Comparison of ENCODE assay signal across 8 mouse cellular contexts in the genomic region with DNA sequence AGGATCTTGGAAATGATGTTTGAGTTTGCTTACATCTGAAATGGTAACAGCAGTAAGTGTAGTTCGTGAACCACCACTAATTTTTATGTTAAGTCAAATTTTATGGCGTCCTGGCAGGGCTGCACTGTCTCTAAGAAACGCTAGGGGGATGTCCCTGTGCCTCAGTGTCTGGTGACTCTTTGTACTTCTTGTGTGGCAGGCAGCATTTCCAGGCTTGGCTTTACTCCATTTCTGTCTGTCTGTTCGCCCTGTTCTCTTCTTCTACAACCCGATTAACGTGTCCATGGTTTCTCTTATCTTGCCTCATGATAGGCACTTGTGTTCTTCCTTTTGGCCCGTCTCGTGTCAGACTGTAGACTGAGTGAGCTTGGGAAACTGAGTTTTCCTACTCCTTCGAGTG. TPM values are rescaled to one million over a fixed set of nuclear protein-coding genes. Genes with fewer than 3 reads are reported as not detected.
DNase-seq lines count a peak whose midpoint lies in the region; ATAC-seq and TF ChIP-seq lines count a peak whose summit lies in the region.

No protein-coding gene starts in this region.

- WGBS in lung, embryonic 14.5 days: 38% methylated on average over 9 of the region's 9 CpGs
- 30% methylated on average over 9 of the region's 9 CpGs for WGBS in heart, embryonic 12.5 days
- WGBS in small intestine, adult 2 months: 28% methylated on average over 9 of the region's 9 CpGs

- H3K27ac ChIP-seq in lung, embryonic 14.5 days (ENCODE audit: low read depth): no peak overlapping the region
- peak overlapping the region; percentile 23; the same call in 1 of the 2 replicates for H3K27ac ChIP-seq in heart, embryonic 12.5 days (ENCODE audit: poor library complexity, severe bottlenecking)
- peak overlapping the region; percentile 23; the same call in 1 of the 2 replicates for H3K27ac ChIP-seq in small intestine, adult 2 months (ENCODE audit: insufficient read depth, low read depth, low read length)

- H3K4me1 ChIP-seq in lung, embryonic 14.5 days (ENCODE audit: insufficient read depth): peaks cover 13% of the 10 kb centered on the region; the same call in 1 of the 2 replicates
- peaks cover 42% of the 10 kb centered on the region for H3K4me1 ChIP-seq in heart, embryonic 12.5 days (replicated peaks)
- H3K4me1 ChIP-seq in small intestine, adult 2 months (ENCODE audit: control insufficient read depth, insufficient read depth, insufficient read length, low read length): peaks cover 10% of the 10 kb centered on the region; the same call in 1 of the 2 replicates

- TF ChIP-seq POLR2A in small intestine, adult 2 months (IDR thresholded peaks at IDR 0.05; ENCODE audit: low read depth, low read length): no peak

- no peak overlapping the region for H3K4me2 ChIP-seq in lung, embryonic 14.5 days
- peak overlapping the region; percentile 34; the same call in 1 of the 2 replicates for H3K4me2 ChIP-seq in heart, embryonic 12.5 days

- no peaks in the 10 kb centered on the region for H3K9me3 ChIP-seq in lung, embryonic 14.5 days (ENCODE audit: low read depth, low read length)
- H3K9me3 ChIP-seq in heart, embryonic 12.5 days (replicated peaks): no peaks in the 10 kb centered on the region

- no peaks in the 10 kb centered on the region for H3K27me3 ChIP-seq in lung, embryonic 14.5 days (ENCODE audit: insufficient read depth, low read length)
- H3K27me3 ChIP-seq in heart, embryonic 12.5 days (replicated peaks): no peaks in the 10 kb centered on the region
- H3K27me3 ChIP-seq in small intestine, adult 2 months (ENCODE audit: control insufficient read depth, insufficient read depth, low read length): no peaks in the 10 kb centered on the region

- DNase-seq in cerebellum, postnatal 10 days: peak; percentile 41 to 56
- no peak for DNase-seq in cerebellum, postnatal 36 days
- DNase-seq in lung, embryonic 14.5 days: peak; percentile 80
- no peak for DNase-seq in lung, postnatal 25 days (ENCODE audit: low spot score)
- DNase-seq in urinary bladder, postnatal 25 days (ENCODE audit: low spot score): no peak
- DNase-seq in urinary bladder, adult 18-20 months (ENCODE audit: low spot score in 2 of 2): no peak

- H3K9ac ChIP-seq in lung, embryonic 14.5 days: no peak overlapping the region
- H3K9ac ChIP-seq in heart, embryonic 12.5 days: no peak overlapping the region

- TF ChIP-seq CTCF in lung, embryonic 14.5 days (IDR thresholded peaks at IDR 0.05; ENCODE audit: low read depth): peak; percentile 65
- peak; percentile 53; the same call in 1 of the 2 replicates for TF ChIP-seq CTCF in small intestine, adult 2 months (IDR thresholded peaks at IDR 0.05; ENCODE audit: extremely low read depth, insufficient read length, insufficient replicate concordance, low read depth, low read length)

- ATAC-seq in lung, embryonic 14.5 days (ENCODE audit: insufficient read depth): peak; percentile 29; the same call in 1 of the 2 replicates
- no peak for ATAC-seq in heart, embryonic 12.5 days (ENCODE audit: insufficient number of reproducible peaks, low FRiP score)

- H3K36me3 ChIP-seq in lung, embryonic 14.5 days (ENCODE audit: insufficient read depth): no peaks in the 10 kb centered on the region
- H3K36me3 ChIP-seq in heart, embryonic 12.5 days: peaks cover 7% of the 10 kb centered on the region
- peaks cover 3% of the 10 kb centered on the region; the same call in 1 of the 2 replicates for H3K36me3 ChIP-seq in small intestine, adult 2 months (ENCODE audit: control insufficient read depth, insufficient read depth, low read length)

- H3K4me3 ChIP-seq in lung, embryonic 14.5 days (ENCODE audit: low read depth, low read length): no peak overlapping the region
- H3K4me3 ChIP-seq in heart, embryonic 12.5 days: no peak overlapping the region
- H3K4me3 ChIP-seq in small intestine, adult 2 months (ENCODE audit: low read depth, low read length): no peak overlapping the region

RNA-seq across cellular contexts. Expression of a gene that starts 11.4 kb away (rescaled TPM):
- 18.9 and 19.2 TPM in 2 replicates for polyA plus RNA-seq in lung, embryonic 14.5 days (2014; fragmentation: Nextera tagmentation; extraction: Ambion mirVana)
- 20.8 and 21.4 TPM in 2 replicates for polyA plus RNA-seq in heart, embryonic 12.5 days (2016; fragmentation: Nextera tagmentation; extraction: Ambion mirVana)
- 36.4 and 107 TPM in 2 replicates for polyA plus RNA-seq in small intestine, adult 2 months (2012; rRNA removed)

RNA-seq across cellular contexts. Expression of a gene that starts 37.4 kb away (rescaled TPM):
- 0.46 and 0.51 TPM in 2 replicates for polyA plus RNA-seq in lung, embryonic 14.5 days (2014; fragmentation: Nextera tagmentation; extraction: Ambion mirVana)
- polyA plus RNA-seq in heart, embryonic 12.5 days (2016; fragmentation: Nextera tagmentation; extraction: Ambion mirVana): 0.18 and 0.19 TPM in 2 replicates
- 0.11 and 0.28 TPM in 2 replicates for polyA plus RNA-seq in small intestine, adult 2 months (2012; rRNA removed)

RNA-seq across cellular contexts. Expression of a gene that starts 38.2 kb away (rescaled TPM):
- polyA plus RNA-seq in lung, embryonic 14.5 days (2014; fragmentation: Nextera tagmentation; extraction: Ambion mirVana): 0.11 and 0.20 TPM in 2 replicates
- polyA plus RNA-seq in heart, embryonic 12.5 days (2016; fragmentation: Nextera tagmentation; extraction: Ambion mirVana): 0.37 TPM in 1 of 2 replicates, not detected in the other
- 0.04 and 0.05 TPM in 2 replicates for polyA plus RNA-seq in small intestine, adult 2 months (2012; rRNA removed)

Comparison
In these comparisons a context has a peak if more than half of its experiments do, and no peak if none do; other contexts are left out.
1. DNase-seq: peak in cerebellum, postnatal 10 days (2 of 2) and lung, embryonic 14.5 days (single experiment); none in cerebellum, postnatal 36 days (0 of 2), lung, postnatal 25 days (single experiment), urinary bladder, postnatal 25 days (single experiment) and urinary bladder, adult 18-20 months (0 of 2).